Mouse (Mus musculus) lung, embryonic 14.5 days (tissue): Measurements from ENCODE around the gene Wbp11. TPM values are rescaled to one million over a fixed set of nuclear protein-coding genes. Genes with fewer than 3 reads are reported as not detected.
A peak's percentile ranks its signal among the peaks of the same experiment; 100 is the strongest.

Source experiments
- ATAC-seq: fragments of 200-750 bp; cut with Nextera tagmentation; 2 replicates; pipeline ENCODE4 v1.8.0; 2017; ENCODE audit warnings: mild to moderate bottlenecking, moderate TSS enrichment, moderate library complexity; ENCODE audit not compliant: insufficient read depth
- DNase-seq: peaks from one replicate; pipeline ENCODE4 v3.0.0-alpha.2; 2015
- H3K27ac ChIP-seq: fragments of 300-500 bp; sonication (generic); 2 replicates; pipeline ENCODE4 v1.5.1; 2014; ENCODE audit warnings: low read depth, mild to moderate bottlenecking, moderate library complexity
- H3K27me3 ChIP-seq: fragments of 300-500 bp; sonication (generic); 2 replicates; pipeline ENCODE4 v1.6.1; 2014; ENCODE audit warnings: low read length, control low read depth; ENCODE audit not compliant: insufficient read depth
- H3K36me3 ChIP-seq: fragments of 300-500 bp; sonication (generic); 2 replicates; pipeline ENCODE4 v1.6.1; 2014; ENCODE audit warnings: control low read depth; ENCODE audit not compliant: insufficient read depth
- H3K4me1 ChIP-seq: fragments of 300-500 bp; sonication (generic); 2 replicates; pipeline ENCODE4 v1.6.1; 2014; ENCODE audit warnings: antibody characterized with exemption, control low read depth; ENCODE audit not compliant: insufficient read depth
- H3K4me2 ChIP-seq: fragments of 300-500 bp; sonication (generic); 2 replicates; pipeline ENCODE4 v1.6.1; 2014; ENCODE audit warnings: mild to moderate bottlenecking
- H3K4me3 ChIP-seq: fragments of 300-500 bp; sonication (generic); 2 replicates; pipeline ENCODE4 v1.5.1; 2014; ENCODE audit warnings: low read depth, low read length
- H3K9ac ChIP-seq: fragments of 300-500 bp; sonication (generic); 2 replicates; pipeline ENCODE4 v1.6.1; 2014
- H3K9me3 ChIP-seq: fragments of 300-500 bp; sonication (generic); 2 replicates; pipeline ENCODE4 v1.6.1; 2016; ENCODE audit warnings: low read depth, low read length, control low read depth
- CTCF ChIP-seq: IDR thresholded peaks from 2 replicates; pipeline ENCODE4 v1.5.1; 2016; ENCODE audit warnings: antibody characterized with exemption, low read depth
- WGBS: fragments of 180-500 bp; shearing (Covaris S2); extraction: QIAGEN DNeasy Blood & Tissue Kit; methylation state at CpG from one replicate; pipeline ENCODE4 v1.1.7; 2014; 5-methylcytosine and 5-hydroxymethylcytosine counted together
- polyA plus RNA-seq: library from polyadenylated mRNA; unstranded; fragments of >200 nt; fragmentation: Nextera tagmentation; extraction: Ambion mirVana; gene quantifications from 2 replicates; pipeline ENCODE4 v1.2.1, GENCODE M21; 2014

Gene Wbp11
- polyA plus RNA-seq, 1 experiment from 2014 or later: 134 TPM

DNA sequence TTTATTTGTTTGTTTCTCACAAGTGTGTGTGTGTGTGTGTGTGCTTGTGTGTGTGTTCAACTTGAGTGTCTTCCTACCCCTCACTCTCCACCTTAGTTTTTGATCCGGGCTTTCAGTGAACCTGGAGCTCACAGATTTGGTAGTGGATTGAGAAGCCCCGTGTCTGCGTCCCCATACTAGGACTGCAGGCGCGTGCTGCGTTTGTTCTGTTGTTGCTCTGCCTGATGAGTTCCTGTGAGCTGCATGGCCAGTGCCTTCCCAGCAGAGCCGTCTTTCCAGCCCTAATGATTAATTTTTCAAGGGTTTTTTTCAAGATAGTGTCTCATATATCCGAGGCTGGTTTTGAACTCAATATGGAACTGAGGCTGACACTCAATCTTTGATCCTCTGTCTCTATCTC lies 30.4 kb upstream of the Wbp11 start:
- TF ChIP-seq CTCF: no peak
- Histone ChIP-seq H3K4me2 (peak overlapping the region; percentile 55), H3K9me3 (no peaks in the 10 kb centered on the region), H3K9ac (no peak overlapping the region), H3K4me1 (peaks cover 22% of the 10 kb centered on the region), H3K4me3 (no peak overlapping the region), H3K36me3 (no peaks in the 10 kb centered on the region), H3K27me3 (no peaks in the 10 kb centered on the region), H3K27ac (peak overlapping the region; percentile 96)
- 30% methylated on average over 8 of the region's 8 CpGs for WGBS
- ATAC-seq: no peak
- peak; percentile 50 for DNase-seq

- Histone ChIP-seq H3K4me2 (peak overlapping the region; percentile 55), H3K27me3 (no peaks in the 10 kb centered on the region), H3K9me3 (no peaks in the 10 kb centered on the region), H3K4me1 (peaks cover 23% of the 10 kb centered on the region), H3K27ac (peak overlapping the region; percentile 96), H3K9ac (peak overlapping the region; percentile 39), H3K4me3 (peak overlapping the region; percentile 25; the same call in 1 of the 2 replicates), H3K36me3 (no peaks in the 10 kb centered on the region)
- peak; percentile 84 for DNase-seq
- no peak for TF ChIP-seq CTCF
- 6% methylated on average over 11 of the region's 11 CpGs for WGBS
- ATAC-seq: peak; percentile 54
Observed at GRCm38 (mm10) chr6:136857873-136858260, 29.8 kb upstream of the Wbp11 start.

- Histone ChIP-seq H3K27ac (peak within 1 kb of the TSS; percentile 96), H3K27me3 (no peaks in the 10 kb centered on the region), H3K4me3 (peak within 1 kb of the TSS; percentile 25), H3K9me3 (no peaks in the 10 kb centered on the region), H3K4me2 (peak within 1 kb of the TSS; percentile 55), H3K36me3 (no peaks in the 10 kb centered on the region), H3K4me1 (peaks cover 25% of the 10 kb centered on the region), H3K9ac (peak within 1 kb of the TSS; percentile 39)
- TF ChIP-seq CTCF: no peak
- ATAC-seq (peak; percentile 41), DNase-seq (peak; percentile 69)
- WGBS: 15% methylated on average over 18 of the region's 18 CpGs
Observed at GRCm38 (mm10) chr6:136857186-136857872, 29.3 kb upstream of the Wbp11 start, which contains the start of gene Art4. Gene Art4 (minus strand): TSS chr6:136857733.

DNA sequence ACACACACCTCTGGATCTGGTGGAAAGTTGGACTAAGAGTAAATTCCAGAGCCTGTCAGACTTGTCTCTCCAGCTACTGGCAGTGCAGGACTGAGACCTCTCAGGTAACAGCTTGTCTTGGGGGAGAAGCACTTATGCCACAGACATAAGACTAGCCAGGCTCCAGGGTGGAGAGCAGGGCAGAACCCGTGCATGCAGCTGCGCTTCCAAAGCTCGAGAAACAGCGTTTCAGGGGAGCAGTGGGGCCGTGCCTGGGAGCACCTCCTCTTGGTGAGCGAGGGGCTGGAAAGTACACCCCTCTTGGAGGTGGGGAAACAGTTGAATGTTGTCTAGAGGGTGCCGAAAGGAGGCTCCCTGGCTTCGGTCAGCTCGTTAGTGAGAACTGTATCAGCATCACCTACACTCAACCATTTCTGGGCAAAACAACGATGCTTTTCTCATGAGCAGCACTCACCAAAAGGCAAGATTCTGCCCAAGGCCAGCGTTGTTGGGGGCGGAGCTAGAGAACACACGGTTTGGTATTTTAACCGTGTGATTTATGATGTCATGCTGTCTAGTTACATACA lies 28.1 kb upstream of the Wbp11 start:
- TF ChIP-seq CTCF: no peak
- H3K4me1 ChIP-seq: peaks cover 25% of the 10 kb centered on the region
- H3K36me3 ChIP-seq: no peaks in the 10 kb centered on the region
- WGBS: 16% methylated on average over 14 of the region's 14 CpGs
- peak overlapping the region; percentile 87 for H3K27ac ChIP-seq
- H3K4me2 ChIP-seq: peak overlapping the region; percentile 55
- H3K9me3 ChIP-seq: no peaks in the 10 kb centered on the region
- H3K4me3 ChIP-seq: peak overlapping the region; percentile 25
- no peaks in the 10 kb centered on the region for H3K27me3 ChIP-seq
- DNase-seq (peak; percentile 73), ATAC-seq (peak; percentile 47; the same call in 1 of the 2 replicates)
- 0 out of 2 replicates have a peak overlapping the region, but pooled peaks have one; percentile 44 for H3K9ac ChIP-seq

GRCm38 (mm10) chr6:136855183-136855582 lies 27.1 kb upstream of the Wbp11 start:
- no peaks in the 10 kb centered on the region for H3K36me3 ChIP-seq
- no peak for TF ChIP-seq CTCF
- no peak overlapping the region for H3K9ac ChIP-seq
- H3K4me3 ChIP-seq: peak overlapping the region; percentile 25; the same call in 1 of the 2 replicates
- no peak overlapping the region for H3K27ac ChIP-seq
- 62% methylated on average over 2 of the region's 2 CpGs for WGBS
- peak overlapping the region; percentile 55 for H3K4me2 ChIP-seq
- H3K9me3 ChIP-seq: no peaks in the 10 kb centered on the region
- H3K4me1 ChIP-seq: peaks cover 25% of the 10 kb centered on the region
- DNase-seq (no peak), ATAC-seq (no peak)
- no peaks in the 10 kb centered on the region for H3K27me3 ChIP-seq

GRCm38 (mm10) chr6:136854361-136854781 lies 26.3 kb upstream of the Wbp11 start:
- WGBS: 81% methylated on average over 11 of the region's 11 CpGs
- no peaks in the 10 kb centered on the region for H3K27me3 ChIP-seq
- H3K4me2 ChIP-seq: peak overlapping the region; percentile 8; the same call in 1 of the 2 replicates
- peaks cover 25% of the 10 kb centered on the region for H3K4me1 ChIP-seq
- no peak overlapping the region for H3K27ac ChIP-seq
- H3K36me3 ChIP-seq: no peaks in the 10 kb centered on the region
- no peak overlapping the region for H3K4me3 ChIP-seq
- no peak for DNase-seq
- no peaks in the 10 kb centered on the region for H3K9me3 ChIP-seq
- no peak overlapping the region for H3K9ac ChIP-seq
- TF ChIP-seq CTCF: no peak
- ATAC-seq: no peak

DNA sequence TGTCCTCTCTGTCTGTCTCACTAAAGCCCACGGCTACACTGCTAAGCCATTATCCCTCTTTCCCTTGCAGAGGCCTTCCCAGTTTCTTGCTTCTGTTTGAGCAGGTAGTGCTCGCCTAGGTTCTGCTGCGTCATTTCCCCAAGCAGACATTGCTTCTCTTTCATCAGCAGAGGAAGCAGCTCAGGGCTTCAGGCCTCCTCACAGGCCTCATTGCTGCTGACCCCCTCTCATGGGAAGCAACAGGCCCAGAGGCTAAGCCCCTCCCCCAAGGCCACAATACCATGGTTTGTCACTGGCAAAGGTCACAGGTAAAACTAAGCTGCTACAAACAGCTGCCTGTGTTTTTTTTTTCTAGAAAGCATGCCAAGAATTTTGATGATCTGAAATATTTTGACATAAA lies 24.7 kb upstream of the Wbp11 start:
- peak; percentile 44 for DNase-seq
- Histone ChIP-seq H3K4me1 (peaks cover 18% of the 10 kb centered on the region), H3K9ac (no peak overlapping the region), H3K27ac (peak overlapping the region; percentile 55; the same call in 1 of the 2 replicates), H3K4me3 (no peak overlapping the region), H3K36me3 (no peaks in the 10 kb centered on the region), H3K4me2 (no peak overlapping the region), H3K27me3 (no peaks in the 10 kb centered on the region), H3K9me3 (no peaks in the 10 kb centered on the region)
- 37% methylated on average over 3 of the region's 3 CpGs for WGBS
- TF ChIP-seq CTCF: no peak
- no peak for ATAC-seq
